Mouse (Mus musculus): ENCODE results near the gene Styx. TPM values are rescaled to one million over a fixed set of nuclear protein-coding genes. Genes with fewer than 3 reads are reported as not detected.
A peak's percentile ranks its signal among the peaks of the same experiment; 100 is the strongest.

Gene Styx
- total RNA-seq (2021), result 10 to 100 TPM; 18.5 to 21.0 TPM

- intact Hi-C loops (cut with DNase I), result loop anchor here (2.0 kb wide), 1 partner anchor 22 kb away; the partner anchor contains the start of gene Psmc6
- DNase-seq (ENCODE audit: low spot score in 2 of 2), result peak; percentile 92 to 95
Measured at GRCm38 (mm10) chr14:45350931-45351859, at the start of gene Styx. Gene Styx, plus strand, starts transcription at chr14:45351093.

- DNase-seq (ENCODE audit: low spot score in 2 of 2), result no peak
- intact Hi-C loops (cut with DNase I), result no loop called here
Measured at GRCm38 (mm10) chr14:45303939-45304338, 47.0 kb upstream of the Styx start.

DNA sequence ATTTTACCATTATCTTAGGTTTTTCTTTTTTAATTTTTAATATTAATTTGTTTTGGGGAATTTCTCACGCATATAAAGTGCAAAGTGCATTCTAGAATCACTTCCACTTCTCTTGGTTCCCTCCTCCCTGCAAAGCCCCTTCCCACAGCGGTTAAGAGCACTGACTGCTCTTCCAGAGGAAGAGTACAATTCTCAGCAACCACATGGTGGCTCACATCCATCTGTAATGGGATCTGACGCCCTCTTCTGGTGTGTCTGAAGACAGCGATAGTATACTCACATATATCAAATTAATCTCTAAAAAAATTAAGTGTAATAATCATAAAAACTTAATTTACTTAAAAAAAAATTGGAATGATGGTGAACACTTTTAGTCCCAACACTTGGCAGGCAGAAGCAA is 46.5 kb upstream of the Styx start:
- intact Hi-C loops (cut with DNase I), result no loop called here
- DNase-seq (ENCODE audit: low spot score in 2 of 2), result no peak

DNA sequence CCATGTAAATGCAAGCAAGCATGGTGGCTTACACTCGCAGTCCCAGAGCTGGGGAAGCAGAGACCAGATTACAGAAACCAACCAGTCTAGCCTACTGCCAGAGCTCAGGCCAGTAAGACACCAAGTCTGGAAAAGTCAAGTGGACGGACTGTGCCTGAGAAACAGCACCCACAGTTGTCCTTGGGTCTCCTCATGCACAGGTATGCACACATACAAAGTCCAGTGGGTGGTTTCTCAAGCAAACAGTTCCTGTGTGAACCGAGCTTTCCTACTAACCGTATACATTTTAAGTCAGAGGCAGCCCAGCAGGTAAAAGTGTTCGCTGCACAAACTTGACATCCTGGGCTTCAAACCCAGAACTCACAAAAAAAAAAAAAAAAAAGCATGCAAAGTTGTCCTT is 45.0 kb upstream of the Styx start:
- intact Hi-C loops (cut with DNase I), result no loop called here
- no peak for DNase-seq (ENCODE audit: low spot score in 2 of 2)

GRCm38 (mm10) chr14:45307630-45308328 is 43.1 kb upstream of the Styx start:
- no peak for DNase-seq (ENCODE audit: low spot score in 2 of 2)
- intact Hi-C loops (cut with DNase I), result no loop called here

- no peak for DNase-seq (ENCODE audit: low spot score in 2 of 2)
- intact Hi-C loops (cut with DNase I), result no loop called here
Measured at GRCm38 (mm10) chr14:45309646-45310045, 41.2 kb upstream of the Styx start.

DNA sequence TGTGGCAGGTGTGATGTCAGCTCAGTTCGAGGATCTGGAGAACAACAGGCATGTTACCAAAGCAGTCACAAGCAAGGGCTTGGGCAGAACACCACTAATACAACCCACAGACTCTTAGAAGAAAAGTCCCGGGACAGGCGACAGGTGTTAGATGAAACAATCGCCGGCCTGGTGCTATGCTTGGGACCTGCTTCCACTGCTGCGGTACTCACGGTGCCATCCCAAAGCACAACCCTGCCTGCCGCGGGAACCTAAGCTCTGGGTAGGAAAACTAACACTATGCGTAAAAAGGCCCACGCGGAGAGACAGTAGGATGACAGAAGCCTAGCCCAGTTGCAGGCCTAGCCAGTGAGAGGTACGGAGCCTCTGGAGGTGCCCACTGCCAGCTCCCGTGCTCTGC is 40.8 kb upstream of the Styx start:
- intact Hi-C loops (cut with DNase I), result no loop called here
- no peak for DNase-seq (ENCODE audit: low spot score in 2 of 2)

GRCm38 (mm10) chr14:45316927-45317326 is 34.0 kb upstream of the Styx start:
- DNase-seq (ENCODE audit: low spot score in 2 of 2), result no peak
- intact Hi-C loops (cut with DNase I), result no loop called here

DNA sequence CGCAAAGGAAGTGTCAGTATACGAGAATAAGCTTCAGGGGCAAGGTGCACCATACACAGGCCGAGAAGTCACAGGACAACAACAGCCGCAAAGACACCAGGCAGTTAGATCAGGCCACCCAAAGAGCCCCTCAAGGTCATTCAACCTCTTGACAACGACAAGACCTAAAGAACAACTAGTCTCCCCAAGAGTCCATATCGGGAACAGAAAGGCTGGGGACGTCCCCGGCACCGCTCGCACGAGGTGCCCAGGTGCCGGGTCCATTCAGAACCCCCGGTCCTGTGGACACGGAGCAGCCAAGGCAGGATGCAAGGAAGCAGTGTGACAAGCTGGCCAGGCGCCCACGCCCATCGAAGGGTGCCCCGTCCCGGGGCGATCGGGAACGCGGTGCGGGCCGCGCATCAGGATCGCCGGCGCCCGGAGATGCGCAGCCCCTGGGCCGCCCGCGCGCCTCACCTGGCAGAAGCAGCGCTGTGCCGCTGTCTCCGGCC is 32.9 kb upstream of the Styx start:
- DNase-seq (ENCODE audit: low spot score in 2 of 2), result peak in 1 of 2 experiments; percentile 9
- intact Hi-C loops (cut with DNase I), result loop anchor here (1.0 kb wide), 1 partner anchor 11 kb away; the partner anchor contains the start of gene Psmc6

DNA sequence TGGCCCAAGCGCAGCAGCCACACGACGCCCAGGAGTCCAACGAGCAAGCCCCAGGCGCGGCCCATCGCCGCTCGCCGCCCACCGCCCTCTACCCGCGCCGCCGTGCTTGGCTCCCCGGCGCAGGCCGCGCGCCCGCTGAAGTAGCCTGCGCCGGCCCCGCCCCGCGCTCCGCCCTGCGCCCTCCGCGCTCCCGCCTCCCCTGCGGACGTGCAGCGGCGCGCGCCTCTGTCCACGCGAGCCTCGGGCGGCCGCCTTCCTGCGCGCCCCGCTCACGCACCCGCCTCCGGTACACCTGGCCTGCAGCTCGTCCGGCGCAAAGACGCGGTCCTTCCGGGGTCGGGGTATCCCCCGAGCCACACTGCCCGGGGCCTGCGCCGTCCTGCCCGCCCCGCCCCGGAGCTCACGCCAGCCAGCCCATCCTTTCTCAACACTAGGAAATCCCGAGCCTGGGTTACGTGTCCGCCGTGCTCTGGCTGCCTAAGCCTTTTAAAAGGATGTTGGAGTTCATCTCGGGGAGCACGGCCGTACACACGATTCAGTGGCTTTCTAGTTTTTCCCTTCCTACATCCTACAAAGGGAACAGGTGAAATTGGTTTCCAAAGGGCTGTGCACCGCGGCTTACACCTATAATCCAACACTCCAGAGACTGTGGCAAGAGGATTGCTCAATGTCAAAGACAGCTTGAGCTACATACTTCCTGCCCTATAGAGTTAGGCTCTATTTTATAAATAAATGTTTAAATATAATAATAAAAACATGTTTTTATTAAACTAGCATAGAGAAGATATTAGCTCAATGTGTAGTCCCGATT is 32.3 kb upstream of the Styx start, which contains the start of gene Ero1l:
Gene Ero1l, minus strand, starts transcription at position 346 of the 811 bp plus-strand sequence.
- intact Hi-C loops (cut with DNase I), result loop anchor here (1.0 kb wide), 1 partner anchor 11 kb away; the partner anchor contains the start of gene Psmc6
- DNase-seq (ENCODE audit: low spot score in 2 of 2), result peak; percentile 88 to 93

DNA sequence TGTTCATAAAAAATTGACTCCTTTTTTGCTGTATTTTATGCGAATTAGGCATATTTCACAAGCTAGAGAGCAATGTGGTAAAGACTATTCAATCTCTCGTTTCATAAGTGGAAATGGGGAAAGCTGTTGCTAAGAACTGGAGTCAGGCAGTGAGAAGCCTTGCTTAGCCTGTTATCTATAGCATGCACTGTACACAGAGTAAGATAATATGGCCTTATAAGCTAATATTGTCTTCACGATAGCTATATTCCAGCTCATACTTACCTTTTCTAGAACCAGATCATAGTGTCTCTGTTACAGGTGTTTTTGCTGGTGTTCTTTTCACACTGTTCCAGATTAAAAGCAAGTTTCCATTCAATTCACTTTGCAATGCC is 31.7 kb upstream of the Styx start:
- intact Hi-C loops (cut with DNase I), result no loop called here
- no peak for DNase-seq (ENCODE audit: low spot score in 2 of 2)

DNA sequence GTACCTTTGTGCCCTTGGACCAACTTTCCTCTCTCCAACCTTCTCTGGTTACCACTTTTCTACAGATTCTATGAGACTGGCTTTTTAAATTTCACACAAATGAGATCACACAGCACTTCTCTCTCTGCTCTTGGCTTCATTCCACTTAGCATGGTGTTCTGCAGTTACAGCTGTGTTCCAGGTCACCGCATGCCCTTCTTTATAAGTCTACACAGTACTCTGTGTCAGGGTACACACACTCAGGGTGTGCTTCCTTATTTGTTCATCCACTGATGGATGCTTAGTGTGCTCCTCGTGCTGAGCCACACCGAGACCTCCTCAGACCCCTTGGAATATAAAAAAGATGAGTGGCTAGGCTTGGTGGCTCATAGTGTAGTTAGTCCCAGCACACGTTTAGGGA is 30.8 kb upstream of the Styx start:
- intact Hi-C loops (cut with DNase I), result no loop called here
- no peak for DNase-seq (ENCODE audit: low spot score in 2 of 2)

DNA sequence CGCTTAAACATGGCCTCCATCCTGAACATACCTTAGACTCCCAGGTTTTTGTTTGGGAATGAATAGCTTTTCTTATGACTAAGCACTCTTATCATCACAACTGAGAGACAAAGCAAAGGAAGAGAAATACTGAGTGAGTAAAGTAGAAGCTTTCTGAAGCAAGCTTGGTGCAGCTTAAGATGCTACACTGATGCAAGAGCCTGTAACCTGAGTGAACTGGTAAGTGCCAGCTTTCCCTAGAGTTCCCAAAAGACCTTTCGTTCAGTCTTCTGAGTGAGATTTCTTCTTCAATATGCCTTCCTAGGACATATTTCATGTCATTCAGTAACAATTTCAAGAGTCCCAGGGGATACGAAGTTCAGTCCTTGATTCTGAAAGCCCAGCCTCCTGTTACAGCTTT is 29.8 kb upstream of the Styx start:
- DNase-seq (ENCODE audit: low spot score in 2 of 2), result no peak
- intact Hi-C loops (cut with DNase I), result no loop called here

- intact Hi-C loops (cut with DNase I), result no loop called here
- DNase-seq (ENCODE audit: low spot score in 2 of 2), result no peak
Measured at GRCm38 (mm10) chr14:45321622-45322021, 29.3 kb upstream of the Styx start.

DNA sequence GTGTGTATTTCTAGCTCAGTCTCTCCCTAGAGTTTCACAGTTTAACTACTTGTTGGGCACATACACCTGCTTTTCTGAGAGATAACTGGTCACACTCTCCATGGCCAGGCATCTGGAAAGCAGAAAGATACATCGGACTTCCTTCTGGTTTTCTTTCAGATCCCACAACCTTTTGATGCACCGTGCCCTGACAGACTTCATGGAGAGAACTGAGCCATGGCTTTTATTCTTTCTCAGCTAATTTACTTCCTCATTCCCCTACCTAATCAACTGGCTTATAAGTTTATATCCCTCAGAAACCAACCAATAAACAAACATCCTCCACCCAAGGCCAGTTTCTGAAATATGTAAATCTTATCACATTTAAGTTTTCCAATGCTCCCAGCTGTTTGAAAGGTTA is 28.4 kb upstream of the Styx start:
- intact Hi-C loops (cut with DNase I), result no loop called here
- DNase-seq (ENCODE audit: low spot score in 2 of 2), result no peak

- intact Hi-C loops (cut with DNase I), result no loop called here
Measured at GRCm38 (mm10) chr14:45323320-45323719, 27.6 kb upstream of the Styx start.

GRCm38 (mm10) chr14:45325471-45325870 is 25.4 kb upstream of the Styx start:
- intact Hi-C loops (cut with DNase I), result no loop called here
- DNase-seq (ENCODE audit: low spot score in 2 of 2), result no peak

More at GRCm38 (mm10) chr14:45323320-45323719, 27.6 kb upstream of the Styx start:
- DNase-seq (ENCODE audit: low spot score in 2 of 2), result no peak

GRCm38 (mm10) chr14:45328072-45328713 is 22.7 kb upstream of the Styx start:
- intact Hi-C loops (cut with DNase I), result loop anchor here (2.0 kb wide), 1 partner anchor 23 kb away; the partner anchor contains the start of gene Styx

DNA sequence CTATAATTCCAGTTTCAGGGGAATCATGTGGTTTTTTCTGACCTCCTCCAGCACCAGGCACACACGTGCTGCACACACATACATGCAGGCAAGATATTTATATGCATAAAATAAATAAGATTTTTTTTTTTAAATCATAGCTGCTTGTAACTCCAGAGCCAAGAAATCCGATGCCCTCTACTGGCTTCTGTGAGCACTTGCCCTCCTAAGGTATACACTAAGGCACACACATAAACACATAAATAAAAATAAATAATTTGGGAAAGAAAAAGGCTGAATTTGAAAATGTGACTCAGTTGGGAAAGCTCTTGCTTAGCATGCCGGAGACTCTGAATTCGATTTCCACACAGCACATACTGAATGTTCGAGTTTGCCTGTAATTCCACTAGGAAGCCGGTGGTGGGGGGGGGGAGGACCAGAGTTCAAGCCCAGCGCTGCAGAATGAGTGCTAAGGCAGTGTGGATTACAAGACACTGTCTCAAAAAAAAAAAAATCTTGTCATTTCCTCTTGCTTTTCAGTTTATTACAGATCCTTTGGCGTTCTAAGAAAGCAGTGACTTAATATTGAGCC is 21.8 kb upstream of the Styx start:
- intact Hi-C loops (cut with DNase I), result loop anchor here (1.0 to 2.0 kb wide), 2 partner anchors 11 to 22 kb away; partner anchors contain the start of genes Ero1l and Styx
- no peak for DNase-seq (ENCODE audit: low spot score in 2 of 2)

More at GRCm38 (mm10) chr14:45328072-45328713, 22.7 kb upstream of the Styx start:
- DNase-seq (ENCODE audit: low spot score in 2 of 2), result no peak

Measured in left cerebral cortex, postnatal 36 days (tissue).